Mouse (Mus musculus) lung, adult 2 months (tissue): ENCODE results near the gene Gm14296. TPM values are rescaled to one million over a fixed set of nuclear protein-coding genes. Genes with fewer than 3 reads are reported as not detected.
"Not testable (repeated sequence)": the region's sequence is repeated elsewhere in the genome, so short reads cannot be mapped to it uniquely, and the experiment has no call there.

ENCODE experiments used
- DNase-seq: peaks from one replicate; pipeline ENCODE4 v3.0.0; 2022
- H3K4me1 ChIP-seq: fragments of 200-500 bp; 2 replicates; pipeline ENCODE4 v1.6.1; 2011; ENCODE audit warnings: low read length; ENCODE audit not compliant: control insufficient read depth, insufficient read depth
- H3K4me3 ChIP-seq: fragments of 200-500 bp; replicated peaks from 2 replicates; pipeline ENCODE3; 2011; ENCODE audit warnings: low read depth, mild to moderate bottlenecking, control low read depth, low read length; ENCODE audit errors: extremely low read depth
- WGBS: fragments of 180-500 bp; shearing (Covaris S2); methylation state at CpG from one replicate; pipeline ENCODE4 v1.1.7; 2018; 5-methylcytosine and 5-hydroxymethylcytosine counted together
- polyA plus RNA-seq: library from polyadenylated mRNA; depleted of rRNA; stranded (reverse); fragments of >200 nt; gene quantifications from 2 replicates; pipeline ENCODE4 v1.2.3, GENCODE M21; 2012; rRNA removed

The Gm14296 gene
- 1.00 and 1.9 TPM in 2 replicates for polyA plus RNA-seq

DNA sequence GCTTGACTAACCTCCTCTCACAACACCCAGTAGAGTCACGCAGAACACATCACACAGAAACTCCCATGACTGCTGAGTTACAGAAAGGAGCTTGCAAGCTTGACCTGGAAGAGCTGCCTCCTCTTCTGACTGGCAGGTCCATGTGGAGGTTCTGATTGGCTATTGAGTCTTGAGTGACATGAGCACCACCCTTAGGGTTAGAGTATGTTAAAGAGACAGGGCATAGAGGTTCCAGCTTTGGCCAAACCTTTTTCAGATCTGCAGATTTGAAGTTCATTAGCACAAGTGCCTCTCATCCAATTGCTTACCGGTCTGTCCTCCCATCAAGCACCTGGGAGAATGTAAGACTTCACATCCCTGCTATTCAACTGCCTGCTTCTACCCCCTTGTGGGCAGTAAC, at the start of gene Gm14296:
Gene Gm14296 (minus strand): TSS at position 101 of the 400 bp plus-strand sequence.
- WGBS: no CpG with 5 or more reads among the region's 2 CpGs
- H3K4me3 ChIP-seq, H3K4me1 ChIP-seq, DNase-seq: not testable (repeated sequence)

- no CpG with 5 or more reads among the region's 1 CpGs for WGBS
Measured at GRCm38 (mm10) chr2:176905464-176905863, 22.1 kb downstream of the Gm14296 start.

More at GRCm38 (mm10) chr2:176905464-176905863, 22.1 kb downstream of the Gm14296 start:
- not testable (repeated sequence) for DNase-seq, H3K4me3 ChIP-seq, H3K4me1 ChIP-seq

Other genes with a start within 250 kb of the Gm14296 start
- 2.2 and 3.4 TPM in 2 replicates for gene Gm14305, start 219.5 kb downstream of the Gm14296 start, polyA plus RNA-seq
- 1.6 and 2.8 TPM in 2 replicates for gene Gm14295, start 129.2 kb downstream of the Gm14296 start, polyA plus RNA-seq
- gene Gm14408, start 96.7 kb downstream of the Gm14296 start, polyA plus RNA-seq: not detected in 2 replicates
- 0.72 and 1.1 TPM in 2 replicates for gene Gm14419, start 73.1 kb upstream of the Gm14296 start, polyA plus RNA-seq
- gene Gm14401, start 146.5 kb upstream of the Gm14296 start, polyA plus RNA-seq: not detected in 2 replicates